Mouse (Mus musculus) MEL (cell line): ENCODE data around the gene Mogat1.

Experiments
- CHD2 ChIP-seq: IDR thresholded peaks from 2 replicates; pipeline ENCODE4 v1.6.1; 2011; ENCODE audit warnings: low read length, improper control_type of control experiment
- CTCF ChIP-seq, 3 experiments: IDR thresholded peaks in 2 of 3; conservative IDR thresholded peaks in 1 of 3; 2 replicates each; pipeline ENCODE4 v1.5.1; 2011 to 2012; ENCODE audit warnings: low read length in 3 of 3, low read depth in 2 of 3, mild to moderate bottlenecking in 2 of 3, improper control_type of control experiment in 1 of 3, inconsistent platforms in 1 of 3, mixed read lengths in 1 of 3, moderate library complexity in 1 of 3; ENCODE audit not compliant: control insufficient read depth in 1 of 3, insufficient read depth in 1 of 3, poor library complexity in 1 of 3, severe bottlenecking in 1 of 3
- EP300 ChIP-seq, 2 experiments: IDR thresholded peaks; 2 replicates each; pipeline ENCODE4 v1.6.1; 2011; ENCODE audit warnings: improper control_type of control experiment in 2 of 2, low read length in 2 of 2, low read depth in 1 of 2, mild to moderate bottlenecking in 1 of 2
- GABPA ChIP-seq: IDR thresholded peaks from 2 replicates; pipeline ENCODE4 v1.6.1; 2012; ENCODE audit warnings: low read depth, mild to moderate bottlenecking, inconsistent platforms, low read length, improper control_type of control experiment, moderate library complexity
- GATA1 ChIP-seq: IDR thresholded peaks from 2 replicates; pipeline ENCODE4 v1.6.1; 2011; ENCODE audit warnings: low read depth, low read length, improper control_type of control experiment
- HCFC1 ChIP-seq: IDR thresholded peaks from 2 replicates; pipeline ENCODE4 v1.6.1; 2012; ENCODE audit warnings: low read depth, mild to moderate bottlenecking, inconsistent platforms, low read length, improper control_type of control experiment, moderate library complexity
- MAFK ChIP-seq: IDR thresholded peaks from 2 replicates; pipeline ENCODE4 v1.6.1; 2011; ENCODE audit warnings: low read depth, mild to moderate bottlenecking, low read length, improper control_type of control experiment, borderline replicate concordance
- MAX ChIP-seq: IDR thresholded peaks from 2 replicates; pipeline ENCODE4 v1.6.1; 2011; ENCODE audit warnings: low read length, improper control_type of control experiment
- POLR2A ChIP-seq, 2 experiments: IDR thresholded peaks; 2 replicates each; pipeline ENCODE4 v1.6.1; 2011 to 2012; ENCODE audit warnings: low read length in 2 of 2, mild to moderate bottlenecking in 2 of 2, control low read depth in 1 of 2, improper control_type of control experiment in 1 of 2, low read depth in 1 of 2, moderate library complexity in 1 of 2; ENCODE audit not compliant: control insufficient read depth in 1 of 2, insufficient read depth in 1 of 2, poor library complexity in 1 of 2
- POLR2AphosphoS5 ChIP-seq: IDR thresholded peaks from 2 replicates; pipeline ENCODE4 v1.6.1; 2012; ENCODE audit warnings: low read depth, borderline replicate concordance, mild to moderate bottlenecking, inconsistent platforms, low read length, moderate library complexity, mixed read lengths
- RAD21 ChIP-seq: IDR thresholded peaks from 2 replicates; pipeline ENCODE4 v1.6.1; 2011; ENCODE audit warnings: mild to moderate bottlenecking, low read depth, low read length, improper control_type of control experiment
- USF1 ChIP-seq: IDR thresholded peaks from 2 replicates; pipeline ENCODE4 v1.6.1; 2014; ENCODE audit warnings: low read depth, mild to moderate bottlenecking, inconsistent platforms, low read length, improper control_type of control experiment, moderate library complexity

DNA sequence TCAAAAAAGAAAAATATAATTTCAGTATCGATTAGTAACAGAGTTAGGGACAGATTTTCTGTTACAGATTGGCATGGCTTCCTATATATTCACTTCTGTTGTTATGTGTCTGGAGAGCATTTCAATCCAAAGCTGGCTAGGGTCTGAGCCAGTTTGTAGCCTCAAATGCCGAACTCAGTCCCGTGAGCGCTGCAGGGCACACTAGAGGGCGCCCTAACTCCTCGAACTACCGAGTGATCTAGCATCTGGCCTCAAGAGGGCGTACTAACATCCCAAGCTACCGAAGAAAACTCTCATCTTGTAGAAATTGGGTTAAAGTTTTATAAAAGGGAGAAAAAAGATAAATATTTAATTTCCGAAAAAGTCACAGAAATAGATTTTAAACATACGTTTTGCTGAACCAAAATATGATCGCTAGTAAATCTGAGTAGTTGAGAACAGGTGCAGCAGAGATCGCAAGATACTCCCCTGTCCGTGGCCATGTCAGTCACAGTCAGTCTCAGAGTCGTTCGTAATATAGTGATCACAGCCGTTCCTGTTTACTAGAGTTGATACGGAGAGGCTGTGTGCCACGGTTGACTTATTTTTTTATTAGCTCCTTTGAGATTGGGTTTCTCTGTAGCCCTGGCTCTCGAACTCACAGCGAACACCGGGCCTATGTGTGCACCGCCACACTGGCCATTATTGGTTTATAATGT is 14.5 kb downstream of the Mogat1 start:
- TF ChIP-seq GABPA (no peak), MAX (no peak), EP300 (IDR thresholded peaks at IDR 0.05; ENCODE audit: low read depth in 1 of 2, low read length in 2 of 2) (no peak), CTCF (IDR thresholded peaks at IDR 0.05 in 2 of 3, conservative IDR thresholded peaks at IDR 0.05 in 1 of 3; ENCODE audit: control insufficient read depth in 1 of 3, insufficient read depth in 1 of 3, low read depth in 2 of 3, low read length in 3 of 3, poor library complexity in 1 of 3, severe bottlenecking in 1 of 3) (peak in 2 of 3 experiments; percentile 58 to 86; a peak in 5 of 6 replicates), HCFC1 (no peak), POLR2AphosphoS5 (no peak), MAFK (no peak), RAD21 (peak; percentile 41), POLR2A (IDR thresholded peaks at IDR 0.05; ENCODE audit: control insufficient read depth in 1 of 2, insufficient read depth in 1 of 2, low read depth in 1 of 2, low read length in 2 of 2, poor library complexity in 1 of 2) (no peak), USF1 (no peak), CHD2 (no peak), GATA1 (no peak)
